Mouse (Mus musculus) CH12.LX (cell line): ENCODE data around the gene Gm826. TPM values are rescaled to one million over a fixed set of nuclear protein-coding genes. Genes with fewer than 3 reads are reported as not detected.
A peak's percentile ranks its signal among the peaks of the same experiment; 100 is the strongest.

Experiments
- DNase-seq: peaks from one replicate; pipeline ENCODE4 v3.0.0-alpha.2; 2013; ENCODE audit errors: extremely low read depth
- H3K27ac ChIP-seq: 2 replicates; pipeline ENCODE4 v1.5.1; 2012; ENCODE audit warnings: low read depth, mild to moderate bottlenecking, control low read depth, moderate library complexity; ENCODE audit not compliant: insufficient read depth
- H3K27me3 ChIP-seq: replicated peaks from 2 replicates; pipeline ENCODE3; 2012; ENCODE audit warnings: inconsistent platforms
- H3K36me3 ChIP-seq, 2 experiments: replicated peaks in 1 of 2; 2 replicates each; pipeline versions ENCODE3 to v1.6.1; 2012; ENCODE audit warnings: inconsistent platforms in 1 of 2, low read length in 1 of 2, mild to moderate bottlenecking in 1 of 2, mixed read lengths in 1 of 2, moderate library complexity in 1 of 2; ENCODE audit not compliant: control insufficient read depth in 1 of 2, insufficient read depth in 1 of 2
- H3K4me1 ChIP-seq, 2 experiments: 2 replicates each; pipeline ENCODE4 v1.6.1; 2012; ENCODE audit warnings: inconsistent platforms in 1 of 2, moderate library complexity in 1 of 2; ENCODE audit not compliant: insufficient read depth in 2 of 2, control insufficient read depth in 1 of 2
- H3K4me2 ChIP-seq: 2 replicates; pipeline ENCODE4 v1.6.1; 2012; ENCODE audit warnings: low read depth, mild to moderate bottlenecking, control low read depth; ENCODE audit not compliant: poor library complexity, insufficient read depth, severe bottlenecking
- H3K4me3 ChIP-seq, 3 experiments: fragments of 150-350 bp in 1 of 3; sonication (generic) in 1 of 3; replicated peaks in 1 of 3; 2 replicates each; pipeline versions ENCODE3 to v1.5.1; 2011 to 2012; ENCODE audit warnings: low read depth in 2 of 3, low read length in 2 of 3, mild to moderate bottlenecking in 2 of 3, moderate library complexity in 2 of 3, control low read depth in 1 of 3, improper control_type of control experiment in 1 of 3, inconsistent platforms in 1 of 3, mixed read lengths in 1 of 3; ENCODE audit not compliant: poor library complexity in 1 of 3
- H3K79me2 ChIP-seq: replicated peaks from 2 replicates; pipeline ENCODE4 v1.6.1; 2012; ENCODE audit warnings: mild to moderate bottlenecking, moderate library complexity; ENCODE audit not compliant: control insufficient read depth, poor library complexity, insufficient read depth, severe bottlenecking; ENCODE audit errors: extremely low read depth
- H3K9ac ChIP-seq: 2 replicates; pipeline ENCODE4 v1.6.1; 2012; ENCODE audit warnings: low read depth, mild to moderate bottlenecking, control low read depth, moderate library complexity; ENCODE audit not compliant: insufficient read depth
- H3K9me3 ChIP-seq: replicated peaks from 2 replicates; pipeline ENCODE3; 2012; ENCODE audit warnings: low read length, inconsistent platforms, mixed read lengths
- BHLHE40 ChIP-seq: IDR thresholded peaks from 2 replicates; pipeline ENCODE4 v1.6.1; 2011; ENCODE audit warnings: mild to moderate bottlenecking, low read depth, low read length, improper control_type of control experiment
- CHD2 ChIP-seq: IDR thresholded peaks from 2 replicates; pipeline ENCODE4 v1.6.1; 2011; ENCODE audit warnings: low read length, improper control_type of control experiment
- ELF1 ChIP-seq: IDR thresholded peaks from 2 replicates; pipeline ENCODE4 v1.6.1; 2014; ENCODE audit warnings: low read depth, mild to moderate bottlenecking, inconsistent platforms, low read length, improper control_type of control experiment
- GABPA ChIP-seq: IDR thresholded peaks from 2 replicates; pipeline ENCODE4 v1.6.1; 2012; ENCODE audit warnings: low read depth, low read length, improper control_type of control experiment, inconsistent platforms; ENCODE audit not compliant: insufficient replicate concordance
- JUND ChIP-seq: conservative IDR thresholded peaks from 2 replicates; pipeline ENCODE4 v1.6.1; 2011; ENCODE audit warnings: low read depth, low read length, improper control_type of control experiment
- KAT2A ChIP-seq: IDR thresholded peaks from 2 replicates; pipeline ENCODE4 v1.6.1; 2012; ENCODE audit warnings: low read length, improper control_type of control experiment, inconsistent platforms; ENCODE audit not compliant: insufficient replicate concordance
- NELFE ChIP-seq: IDR thresholded peaks from 2 replicates; pipeline ENCODE4 v1.6.1; 2011; ENCODE audit warnings: low read depth, low read length, improper control_type of control experiment
- POLR2A ChIP-seq: IDR thresholded peaks from 2 replicates; pipeline ENCODE4 v1.6.1; 2011; ENCODE audit warnings: low read depth, mild to moderate bottlenecking, improper control_type of control experiment, low read length
- TBP ChIP-seq: conservative IDR thresholded peaks from 2 replicates; pipeline ENCODE4 v1.6.1; 2011; ENCODE audit warnings: low read depth, low read length, improper control_type of control experiment
- TCF12 ChIP-seq: IDR thresholded peaks from 2 replicates; pipeline ENCODE4 v1.6.1; 2014; ENCODE audit warnings: low read depth, mild to moderate bottlenecking, inconsistent platforms, low read length, improper control_type of control experiment
- UBTF ChIP-seq: IDR thresholded peaks from 2 replicates; pipeline ENCODE4 v1.6.1; 2012; ENCODE audit warnings: low read depth, mild to moderate bottlenecking, inconsistent platforms, low read length, improper control_type of control experiment, moderate library complexity
- USF1 ChIP-seq: IDR thresholded peaks from 2 replicates; pipeline ENCODE4 v1.6.1; 2014; ENCODE audit warnings: low read depth, mild to moderate bottlenecking, inconsistent platforms, low read length, improper control_type of control experiment
- ZC3H11A ChIP-seq: IDR thresholded peaks from 2 replicates; pipeline ENCODE4 v1.6.1; 2012; ENCODE audit warnings: low read depth, mild to moderate bottlenecking, inconsistent platforms, low read length, improper control_type of control experiment
- ZMIZ1 ChIP-seq: IDR thresholded peaks from 2 replicates; pipeline ENCODE4 v1.6.1; 2012; ENCODE audit warnings: low read depth, mild to moderate bottlenecking, inconsistent platforms, low read length, improper control_type of control experiment
- dilution Hi-C: fragments of 300-500 bp; cut with MboI; formaldehyde crosslinking; loops from 2 replicates; pipeline ENCODE4 v1.14.3; 2020; ENCODE audit warnings: low sequenced_read_pairs; ENCODE audit not compliant: extremely low pct_unique_long_range_greater_than_20kb, extremely low pct_ligation_motif_present
- in situ Hi-C: fragments of 300-500 bp; cut with MboI; formaldehyde crosslinking; loops from 3 replicates; pipeline ENCODE4 v1.14.3; 2019; ENCODE audit warnings: low sequenced_read_pairs, low pct_ligation_motif_present, low pct_unique_long_range_greater_than_20kb, mixed read lengths
- polyA plus RNA-seq: library from polyadenylated mRNA; unstranded; fragments of >175 nt; gene quantifications from 2 replicates; pipeline ENCODE4 v1.2.1, GENCODE M21; 2012; ENCODE audit warnings: low read depth; ENCODE audit not compliant: insufficient read length
- total RNA-seq, 2 experiments: library from RNA; depleted of rRNA; stranded (reverse); fragments of 300-350 nt in 1 of 2; fragments of >200 nt in 1 of 2; gene quantifications; 2 replicates each; pipeline ENCODE4 v1.2.3; 2012 to 2014

Gm826 gene
- total and polyA plus RNA-seq, 3 experiments: 0.32 TPM; not detected in 2

- Histone ChIP-seq H3K4me1 (peaks cover 0 to 3% of the 10 kb centered on the region in 2 experiments; a peak in 1 of 4 replicates), H3K79me2 (no peaks in the 10 kb centered on the region), H3K9me3 (peaks cover 10% of the 10 kb centered on the region), H3K27ac (no peak within 1 kb of the TSS), H3K4me3 (peak within 1 kb of the TSS in 2 of 3 experiments; percentile 51), H3K4me2 (peak within 1 kb of the TSS; percentile 90), H3K36me3 (no peaks in the 10 kb centered on the region), H3K27me3 (peaks cover 62% of the 10 kb centered on the region), H3K9ac (no peak within 1 kb of the TSS)
- dilution Hi-C loops (no loop called here), in situ Hi-C loops (loop anchor here (25.0 kb wide), 1 partner anchor 305 kb away; no protein-coding TSS in a partner anchor)
- peak; percentile 41; the same call in 1 of the 2 replicates for TF ChIP-seq NELFE
- TF ChIP-seq GABPA: no peak
- TF ChIP-seq ZC3H11A: no peak
- no peak for TF ChIP-seq JUND
- TF ChIP-seq POLR2A: peak; percentile 75
- no peak for TF ChIP-seq BHLHE40
- TF ChIP-seq UBTF: 0 out of 2 replicates have a peak, but pooled peaks have one; percentile 33
- no peak for TF ChIP-seq ELF1
- TF ChIP-seq TCF12: peak; percentile 34; the same call in 1 of the 2 replicates
- 0 out of 2 replicates have a peak, but pooled peaks have one; percentile 19 for TF ChIP-seq TBP
- TF ChIP-seq USF1: peak; percentile 9; the same call in 1 of the 2 replicates
- TF ChIP-seq ZMIZ1: peak; percentile 55; the same call in 1 of the 2 replicates
- TF ChIP-seq KAT2A: no peak
- DNase-seq: peak; percentile 80
These were observed 33.0 kb upstream of the Gm826 start, which contains the start of gene Mafb for GRCm38 (mm10) chr2:160366980-160367338. Gene Mafb (minus strand): TSS chr2:160367065.

- H3K27ac ChIP-seq: no peak overlapping the region
- in situ Hi-C loops: loop anchor here (25.0 kb wide), 1 partner anchor 304 kb away; no protein-coding TSS in a partner anchor
- no peak for DNase-seq
- H3K9me3 ChIP-seq: peaks cover 10% of the 10 kb centered on the region
- TF ChIP-seq CHD2: no peak
- peaks cover 0 to 3% of the 10 kb centered on the region in 2 experiments; a peak in 1 of 4 replicates for H3K4me1 ChIP-seq
- peaks cover 62% of the 10 kb centered on the region for H3K27me3 ChIP-seq
- peak overlapping the region in 1 of 3 experiments; percentile 51 for H3K4me3 ChIP-seq
- no peaks in the 10 kb centered on the region for H3K36me3 ChIP-seq
- H3K4me2 ChIP-seq: peak overlapping the region; percentile 90
- no peaks in the 10 kb centered on the region for H3K79me2 ChIP-seq
- no peak overlapping the region for H3K9ac ChIP-seq
- dilution Hi-C loops: no loop called here
These were observed 32.4 kb upstream of the Gm826 start for GRCm38 (mm10) chr2:160366111-160366979.
